In genomic region chr14:117882222-117882621, GRCm38 (mm10) we compare ENCODE assay signal across 8 mouse cellular contexts.
A peak's percentile ranks its signal among the peaks of the same experiment; 100 is the strongest.
DNase-seq lines count a peak whose midpoint lies in the region; ATAC-seq lines count a peak whose summit lies in the region.

No protein-coding gene starts in this region.

- H3K36me3 ChIP-seq in limb, embryonic 11.5 days (ENCODE audit: control insufficient read depth, insufficient read depth, low read length), result no peaks in the 10 kb centered on the region
- H3K36me3 ChIP-seq in splenic B cell, adult 2 months (ENCODE audit: control insufficient read depth, insufficient read depth, low read length, poor library complexity, severe bottlenecking), result no peaks in the 10 kb centered on the region

- H3K4me1 ChIP-seq in limb, embryonic 11.5 days (ENCODE audit: control insufficient read depth, insufficient read depth, low read length), result no peaks in the 10 kb centered on the region

- H3K4me3 ChIP-seq in limb, embryonic 11.5 days (ENCODE audit: low read depth, low read length), result no peak overlapping the region

- WGBS in limb, embryonic 11.5 days, result 49% methylated on average over 3 of the region's 3 CpGs

- no peaks in the 10 kb centered on the region for H3K9me3 ChIP-seq in limb, embryonic 11.5 days (ENCODE audit: control insufficient read depth, low read length)

- peak; percentile 7 for DNase-seq in cerebellum, adult 9-10 months
- no peak for DNase-seq in cerebellum, adult 11-12 months
- peak; percentile 21 for DNase-seq in ovary, postnatal 36 days (ENCODE audit: low spot score)
- no peak for DNase-seq in ovary, adult 18-20 months (ENCODE audit: low spot score)
- peak; percentile 2 for DNase-seq in c-Kit-positive CD71-positive TER-119-positive erythroid progenitor cells, embryonic 14.5 days (ENCODE audit: low spot score)
- peak; percentile 72 for DNase-seq in limb, embryonic 11.5 days (ENCODE audit: low spot score)
- peak; percentile 24 for DNase-seq in splenic B cell, adult 2 months (ENCODE audit: low read depth, low spot score)

- no peak overlapping the region for H3K27ac ChIP-seq in limb, embryonic 11.5 days (replicated peaks; ENCODE audit: low read depth, low read length)

- H3K27me3 ChIP-seq in limb, embryonic 11.5 days (ENCODE audit: control insufficient read depth, insufficient read depth, low read length), result no peaks in the 10 kb centered on the region
- no peaks in the 10 kb centered on the region for H3K27me3 ChIP-seq in splenic B cell, adult 2 months (ENCODE audit: control insufficient read depth, insufficient read depth, low read length, poor library complexity, severe bottlenecking)

- ATAC-seq in granulocyte monocyte progenitor cell, adult 5-6 weeks (replicated peaks; ENCODE audit: poor library complexity, severe bottlenecking), result peak; percentile 90
- ATAC-seq in limb, embryonic 11.5 days (ENCODE audit: insufficient number of reproducible peaks, low FRiP score, low TSS enrichment, low read depth), result no peak

- H3K9ac ChIP-seq in limb, embryonic 11.5 days (ENCODE audit: low read length), result no peak overlapping the region

- H3K4me2 ChIP-seq in limb, embryonic 11.5 days (ENCODE audit: low read depth, severe bottlenecking), result no peak overlapping the region

Comparison
In these comparisons a context has a peak if more than half of its experiments do, and no peak if none do; other contexts are left out.
1. DNase-seq: peak in cerebellum, adult 9-10 months (single experiment), ovary, postnatal 36 days (single experiment), c-Kit-positive CD71-positive TER-119-positive erythroid progenitor cells, embryonic 14.5 days (single experiment), limb, embryonic 11.5 days (single experiment) and splenic B cell, adult 2 months (single experiment); none in cerebellum, adult 11-12 months (single experiment) and ovary, adult 18-20 months (single experiment).